Mouse (Mus musculus): ENCODE data around the gene Nlgn1. TPM values are rescaled to one million over a fixed set of nuclear protein-coding genes. Genes with fewer than 3 reads are reported as not detected.

The Nlgn1 gene
- polyA plus RNA-seq, 1 experiment from 2014 or later, result 18.6 TPM

DNA sequence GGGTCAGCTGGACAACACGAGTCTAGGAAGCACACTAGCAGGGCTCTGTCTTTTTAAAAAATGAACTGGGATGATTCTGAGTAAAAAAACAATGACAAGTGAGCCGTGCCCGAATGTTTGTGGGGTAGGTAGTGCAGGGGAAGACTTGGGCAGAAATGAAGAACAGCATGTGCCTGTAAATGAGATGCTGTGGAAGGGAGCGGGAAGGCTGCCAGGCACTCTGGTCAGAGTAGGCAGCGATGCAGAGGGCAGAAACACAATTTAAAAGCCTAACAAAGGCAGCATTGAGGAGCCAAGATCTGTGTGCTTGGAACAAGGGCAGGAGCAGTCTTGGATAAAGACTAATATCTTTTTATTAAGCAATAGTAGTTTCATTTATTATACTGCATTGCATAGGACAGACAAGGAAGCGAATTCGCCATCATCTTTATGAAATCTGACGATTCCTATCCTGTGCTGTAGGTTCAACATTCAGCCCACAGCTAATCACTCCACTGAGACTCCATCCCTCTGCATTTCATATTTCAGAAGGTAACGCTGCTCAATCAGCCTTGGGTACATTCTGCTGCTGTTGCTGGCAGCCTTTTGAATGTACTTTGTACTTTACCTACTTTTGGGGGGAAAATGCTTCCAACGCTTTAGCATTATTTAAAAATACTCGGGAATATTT lies 429.0 kb downstream of the Nlgn1 start:
- H3K4me3 ChIP-seq (replicated peaks), result no peak overlapping the region
- no peak for ATAC-seq
- no peaks in the 10 kb centered on the region for H3K36me3 ChIP-seq
- H3K27me3 ChIP-seq, result peaks cover 14% of the 10 kb centered on the region
- H3K9ac ChIP-seq (replicated peaks), result no peak overlapping the region
- WGBS, result 79% methylated on average over 11 of the region's 11 CpGs
- no peaks in the 10 kb centered on the region for H3K4me1 ChIP-seq (replicated peaks)
- peaks cover 14% of the 10 kb centered on the region for H3K9me3 ChIP-seq
- H3K27ac ChIP-seq, result no peak overlapping the region
- no peak overlapping the region for H3K4me2 ChIP-seq (replicated peaks)

DNA sequence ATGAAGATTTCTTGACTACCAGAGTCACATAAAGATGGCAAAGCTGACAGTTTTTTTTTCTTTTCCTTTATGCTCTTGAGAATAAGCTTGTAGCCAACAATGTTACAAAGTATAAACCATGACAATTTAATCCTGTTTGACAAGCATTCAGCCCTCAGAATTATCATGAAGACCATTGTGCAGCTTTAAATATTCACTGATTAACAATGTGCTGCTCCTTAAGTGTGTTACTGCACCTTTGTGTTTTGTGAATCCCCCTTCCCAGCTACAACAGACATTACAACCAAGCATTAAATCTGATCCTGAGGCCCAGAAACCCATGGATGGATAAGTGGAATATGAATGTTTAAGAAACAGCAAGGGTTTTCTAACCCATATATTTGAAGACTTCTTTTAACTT lies 434.8 kb downstream of the Nlgn1 start:
- peak; percentile 43; the same call in 1 of the 2 replicates for ATAC-seq
- H3K36me3 ChIP-seq, result no peaks in the 10 kb centered on the region
- peaks cover 27% of the 10 kb centered on the region for H3K27me3 ChIP-seq
- H3K9ac ChIP-seq (replicated peaks), result no peak overlapping the region
- no peak overlapping the region for H3K4me3 ChIP-seq (replicated peaks)
- no peak overlapping the region for H3K4me2 ChIP-seq (replicated peaks)
- no peak overlapping the region for H3K27ac ChIP-seq
- peaks cover 3% of the 10 kb centered on the region; the same call in 1 of the 2 replicates for H3K4me1 ChIP-seq (replicated peaks)
- peaks cover 12% of the 10 kb centered on the region for H3K9me3 ChIP-seq

DNA sequence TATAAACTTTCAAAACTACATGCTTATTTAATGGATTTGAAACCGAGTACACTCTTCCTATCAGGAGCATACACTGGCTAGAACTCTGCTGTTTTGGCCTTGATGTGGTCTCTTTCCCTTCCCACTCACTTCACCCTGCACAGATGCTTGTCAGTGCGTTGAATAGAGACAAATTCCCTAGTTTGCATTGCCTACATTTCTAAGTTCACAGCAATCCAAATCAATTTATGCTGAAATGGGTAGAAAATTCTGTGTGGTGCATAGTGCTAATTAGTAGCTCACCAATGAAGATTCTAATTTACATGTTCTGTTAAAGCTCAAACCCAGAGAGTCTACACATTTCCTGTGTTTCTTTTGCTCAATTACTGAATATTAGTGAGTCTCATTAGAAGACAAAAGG lies 447.5 kb downstream of the Nlgn1 start:
- Histone ChIP-seq H3K27me3 (no peaks in the 10 kb centered on the region), H3K4me2 (replicated peaks) (no peak overlapping the region), H3K27ac (no peak overlapping the region), H3K4me1 (replicated peaks) (no peaks in the 10 kb centered on the region), H3K9ac (replicated peaks) (no peak overlapping the region), H3K4me3 (replicated peaks) (no peak overlapping the region), H3K9me3 (no peaks in the 10 kb centered on the region), H3K36me3 (no peaks in the 10 kb centered on the region)
- no peak for ATAC-seq
- 75% methylated on average over 2 of the region's 2 CpGs for WGBS

DNA sequence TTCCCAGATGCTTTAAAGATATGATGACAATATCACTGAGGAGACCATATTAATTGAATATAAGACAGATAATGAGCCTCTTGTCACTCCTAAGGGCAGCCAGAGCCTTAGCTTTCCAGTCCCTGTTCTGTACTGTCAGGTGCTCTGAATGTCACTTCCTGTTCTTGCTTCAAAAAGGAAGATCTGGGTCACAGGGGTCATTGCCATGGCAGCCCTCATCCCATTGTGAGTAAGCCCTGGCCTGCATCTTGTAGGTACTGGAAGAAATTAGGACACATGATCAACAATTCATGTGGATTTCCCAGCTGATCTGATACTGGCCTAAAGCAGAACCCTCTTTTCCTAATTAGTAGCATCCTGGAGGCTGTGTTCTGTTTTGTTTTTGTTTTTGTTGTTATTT lies 463.1 kb downstream of the Nlgn1 start:
- no peak for ATAC-seq
- Histone ChIP-seq H3K27me3 (no peaks in the 10 kb centered on the region), H3K36me3 (no peaks in the 10 kb centered on the region), H3K9me3 (no peaks in the 10 kb centered on the region), H3K9ac (replicated peaks) (no peak overlapping the region), H3K4me2 (replicated peaks) (no peak overlapping the region), H3K4me3 (replicated peaks) (no peak overlapping the region), H3K27ac (no peak overlapping the region), H3K4me1 (replicated peaks) (no peaks in the 10 kb centered on the region)

DNA sequence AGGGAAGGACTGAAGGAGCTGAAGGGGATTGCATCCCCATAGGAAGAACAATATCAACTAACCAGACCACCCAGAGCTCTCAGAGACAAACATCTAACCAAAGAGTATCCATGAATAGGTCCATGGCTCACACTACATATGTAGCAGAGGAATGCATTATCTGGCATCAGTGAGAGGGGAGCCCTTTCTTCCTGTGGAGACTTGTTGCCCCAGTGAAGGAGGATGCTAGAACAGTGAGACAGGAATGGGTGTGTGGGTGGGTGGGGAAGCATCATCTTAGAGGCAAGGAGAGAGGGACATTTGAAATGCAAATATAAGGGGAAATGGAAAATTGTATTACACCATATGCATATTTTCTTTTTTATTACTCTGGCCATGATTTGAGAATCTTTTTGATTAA lies 473.9 kb downstream of the Nlgn1 start:
- no peaks in the 10 kb centered on the region for H3K27me3 ChIP-seq
- no peak for ATAC-seq
- H3K27ac ChIP-seq, result no peak overlapping the region
- H3K4me2 ChIP-seq (replicated peaks), result no peak overlapping the region
- H3K9me3 ChIP-seq, result no peaks in the 10 kb centered on the region
- no peaks in the 10 kb centered on the region for H3K36me3 ChIP-seq
- H3K4me1 ChIP-seq (replicated peaks), result no peaks in the 10 kb centered on the region
- no peak overlapping the region for H3K4me3 ChIP-seq (replicated peaks)
- no peak overlapping the region for H3K9ac ChIP-seq (replicated peaks)

DNA sequence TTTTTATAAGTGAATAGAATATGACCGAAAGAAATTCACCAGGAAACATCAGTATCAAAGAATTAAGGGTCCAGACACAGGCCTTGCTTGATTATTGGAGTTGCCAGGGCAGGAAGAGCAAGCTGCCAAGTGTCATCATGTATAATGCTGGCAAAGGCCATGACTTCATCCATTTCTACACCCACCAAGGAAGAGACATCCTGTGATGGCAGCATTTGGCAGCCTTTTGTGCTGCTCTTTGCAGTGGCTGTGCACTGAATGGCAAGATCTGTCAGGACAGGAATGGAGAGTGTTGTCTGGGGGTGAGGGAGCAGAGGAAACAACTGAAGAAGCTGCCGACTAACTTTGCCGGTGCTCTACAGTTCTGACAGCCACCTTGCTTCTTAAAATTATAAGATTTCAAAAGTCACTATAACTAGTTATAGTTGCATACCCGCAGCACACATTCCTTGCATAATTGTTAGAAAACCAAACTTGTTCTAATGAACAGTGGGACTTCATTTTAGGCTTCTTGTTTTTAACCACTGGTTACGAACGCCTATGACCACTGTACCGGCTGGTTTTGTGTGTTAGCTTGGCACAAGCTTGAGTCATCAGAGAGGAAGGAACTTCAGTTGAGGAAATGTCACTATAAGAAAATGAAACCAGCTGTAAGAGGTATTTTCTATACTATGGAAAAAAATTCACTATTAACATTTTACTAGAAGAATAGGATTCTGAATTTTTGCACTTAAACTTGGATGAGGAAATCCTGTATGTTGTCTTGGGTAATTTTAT lies 487.4 kb downstream of the Nlgn1 start:
- Histone ChIP-seq H3K27me3 (no peaks in the 10 kb centered on the region), H3K36me3 (no peaks in the 10 kb centered on the region), H3K27ac (no peak overlapping the region), H3K4me1 (replicated peaks) (no peaks in the 10 kb centered on the region), H3K4me3 (replicated peaks) (no peak overlapping the region), H3K9ac (replicated peaks) (no peak overlapping the region), H3K4me2 (replicated peaks) (no peak overlapping the region), H3K9me3 (no peaks in the 10 kb centered on the region)
- no peak for ATAC-seq
- 85% methylated on average over 7 of the region's 7 CpGs for WGBS

DNA sequence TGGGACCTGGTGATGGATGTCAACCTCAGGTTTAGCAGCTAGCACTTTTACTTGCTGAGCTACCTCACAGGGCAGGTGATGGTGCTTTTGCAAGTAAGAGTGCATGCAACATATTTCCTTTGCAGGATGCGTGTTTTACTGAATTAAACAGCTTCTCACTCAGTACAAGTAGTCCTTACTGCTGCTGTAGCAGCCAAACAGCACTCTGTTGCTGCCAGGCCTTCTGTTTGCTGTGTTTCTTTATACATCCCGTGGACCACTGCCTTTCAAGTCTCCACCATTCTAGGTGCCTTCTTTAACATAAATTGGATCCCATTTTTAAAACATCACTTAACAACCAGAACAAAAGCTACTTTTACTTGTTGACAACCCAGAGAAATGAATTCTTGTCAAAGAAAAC lies 502.0 kb downstream of the Nlgn1 start:
- no peak for ATAC-seq
- Histone ChIP-seq H3K9me3 (no peaks in the 10 kb centered on the region), H3K4me2 (replicated peaks) (no peak overlapping the region), H3K4me1 (replicated peaks) (no peaks in the 10 kb centered on the region), H3K27me3 (no peaks in the 10 kb centered on the region), H3K4me3 (replicated peaks) (no peak overlapping the region), H3K9ac (replicated peaks) (no peak overlapping the region), H3K27ac (no peak overlapping the region), H3K36me3 (no peaks in the 10 kb centered on the region)
- 82% methylated on average over 2 of the region's 2 CpGs for WGBS

DNA sequence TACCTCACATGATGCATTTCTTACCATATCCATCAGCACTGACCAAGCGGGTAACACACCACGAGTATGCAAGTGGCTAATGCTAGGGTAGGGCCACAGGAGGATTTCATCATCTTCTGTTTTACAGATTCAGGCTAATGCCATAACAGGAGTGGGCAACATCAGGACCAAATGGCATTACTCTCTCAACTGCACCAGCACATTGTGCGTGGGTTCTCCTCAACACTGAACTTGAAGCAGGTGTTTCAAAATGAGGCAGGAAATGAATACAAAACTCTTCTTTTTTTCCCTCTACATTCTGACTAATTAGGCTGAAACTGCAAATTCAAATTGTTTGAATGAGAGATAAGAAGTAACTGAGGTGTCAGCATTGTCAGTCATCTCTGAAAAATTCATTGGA lies 518.9 kb downstream of the Nlgn1 start:
- Histone ChIP-seq H3K9ac (replicated peaks) (no peak overlapping the region), H3K27ac (no peak overlapping the region), H3K9me3 (no peaks in the 10 kb centered on the region), H3K4me2 (replicated peaks) (no peak overlapping the region), H3K4me3 (replicated peaks) (no peak overlapping the region), H3K4me1 (replicated peaks) (no peaks in the 10 kb centered on the region), H3K27me3 (no peaks in the 10 kb centered on the region), H3K36me3 (no peaks in the 10 kb centered on the region)
- no peak for ATAC-seq
- WGBS, result 95% methylated on average over 3 of the region's 3 CpGs

DNA sequence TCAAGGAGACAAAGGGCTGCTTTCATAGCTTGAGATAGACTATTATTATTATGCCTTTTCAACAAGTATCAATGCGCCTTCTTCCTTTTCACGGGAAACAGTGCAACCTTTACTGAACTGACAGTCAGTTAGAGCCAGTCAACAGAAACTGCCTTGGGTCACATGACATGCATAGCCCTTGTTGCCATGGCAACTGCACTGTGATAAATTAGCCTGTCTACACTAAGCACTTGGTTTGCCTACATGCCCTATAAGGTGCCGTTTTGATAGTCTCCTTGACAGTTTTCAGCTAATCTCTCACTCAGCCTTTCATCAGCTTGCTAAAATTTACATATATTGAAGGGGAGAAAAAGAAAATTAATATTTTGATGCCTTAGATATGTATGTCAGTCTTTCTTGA lies 524.7 kb downstream of the Nlgn1 start:
- Histone ChIP-seq H3K27ac (no peak overlapping the region; the same call in 1 of the 2 replicates), H3K36me3 (no peaks in the 10 kb centered on the region), H3K4me3 (replicated peaks) (no peak overlapping the region), H3K4me1 (replicated peaks) (peaks cover 12% of the 10 kb centered on the region), H3K9me3 (no peaks in the 10 kb centered on the region), H3K4me2 (replicated peaks) (no peak overlapping the region), H3K27me3 (no peaks in the 10 kb centered on the region), H3K9ac (replicated peaks) (no peak overlapping the region)
- peak; percentile 98 for ATAC-seq
- WGBS, result 19% methylated on average over 3 of the region's 3 CpGs

DNA sequence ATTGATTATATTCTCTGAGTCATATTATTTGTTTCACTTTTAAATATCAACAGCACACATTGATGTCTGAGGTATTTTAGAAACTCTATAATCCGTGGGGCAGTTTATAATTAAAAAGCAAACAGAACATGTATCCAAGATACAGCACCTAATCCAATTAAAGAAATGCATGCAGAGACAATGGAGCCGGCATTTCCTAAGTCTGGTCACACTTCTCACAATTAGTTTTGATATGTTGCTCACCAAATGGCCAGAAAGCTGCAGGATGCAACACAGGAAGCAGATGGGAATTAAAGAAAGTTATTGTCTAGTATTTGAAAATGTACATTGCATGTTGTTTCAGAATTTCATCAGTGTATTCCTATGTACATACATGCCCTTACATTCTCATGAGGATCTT lies 550.6 kb downstream of the Nlgn1 start:
- no peaks in the 10 kb centered on the region for H3K4me1 ChIP-seq (replicated peaks)
- no peak overlapping the region for H3K27ac ChIP-seq
- 42% methylated on average over 2 of the region's 2 CpGs for WGBS
- H3K36me3 ChIP-seq, result no peaks in the 10 kb centered on the region
- H3K9me3 ChIP-seq, result no peaks in the 10 kb centered on the region
- no peak overlapping the region for H3K4me3 ChIP-seq (replicated peaks)
- no peak overlapping the region for H3K4me2 ChIP-seq (replicated peaks)
- ATAC-seq, result no peak
- no peak overlapping the region for H3K9ac ChIP-seq (replicated peaks)
- no peaks in the 10 kb centered on the region for H3K27me3 ChIP-seq

DNA sequence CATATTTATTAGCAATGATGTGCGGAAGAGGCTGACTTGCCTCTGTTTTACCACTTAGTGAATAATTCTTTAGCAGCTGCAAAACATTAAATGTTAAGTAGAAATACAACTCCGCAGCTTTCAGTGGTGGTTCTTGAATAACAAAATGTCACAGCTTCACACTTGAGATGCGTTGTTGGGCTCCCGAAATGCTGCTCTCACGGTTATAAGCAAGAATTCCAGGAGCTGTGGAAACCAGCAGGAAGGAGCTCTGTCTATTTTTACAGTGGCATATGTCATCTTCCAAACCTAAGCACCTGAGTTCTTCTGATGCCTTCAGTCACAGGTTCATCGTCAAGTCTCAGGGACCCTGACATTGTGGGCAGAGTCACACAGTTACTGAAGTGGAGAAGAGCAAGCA lies 556.8 kb downstream of the Nlgn1 start:
- 79% methylated on average over 6 of the region's 6 CpGs for WGBS
- no peaks in the 10 kb centered on the region for H3K27me3 ChIP-seq
- H3K4me3 ChIP-seq (replicated peaks), result no peak overlapping the region
- H3K4me1 ChIP-seq (replicated peaks), result peaks cover 11% of the 10 kb centered on the region
- no peak overlapping the region for H3K9ac ChIP-seq (replicated peaks)
- no peaks in the 10 kb centered on the region for H3K36me3 ChIP-seq
- no peaks in the 10 kb centered on the region for H3K9me3 ChIP-seq
- H3K27ac ChIP-seq, result no peak overlapping the region
- no peak for ATAC-seq
- H3K4me2 ChIP-seq (replicated peaks), result no peak overlapping the region

DNA sequence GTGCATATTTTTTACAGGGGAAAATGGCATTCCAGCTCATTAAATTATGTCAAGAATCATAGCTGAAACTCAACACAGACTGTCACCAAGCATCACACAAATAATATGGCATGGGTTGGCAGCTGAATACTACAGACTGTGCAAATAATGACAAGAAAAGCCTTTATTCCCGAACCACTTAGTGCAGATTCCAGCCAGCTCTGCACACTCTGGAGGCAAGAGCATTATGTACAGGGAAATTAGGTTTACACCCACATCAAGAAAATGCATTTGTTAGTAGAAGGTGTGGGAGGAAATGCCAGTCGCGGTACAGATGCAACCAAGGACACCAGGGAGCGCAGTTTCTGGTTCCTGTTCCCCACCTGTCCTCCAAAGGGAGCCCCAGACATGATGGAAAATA lies 558.4 kb downstream of the Nlgn1 start:
- Histone ChIP-seq H3K9ac (replicated peaks) (no peak overlapping the region), H3K36me3 (no peaks in the 10 kb centered on the region), H3K4me1 (replicated peaks) (peaks cover 11% of the 10 kb centered on the region), H3K4me3 (replicated peaks) (no peak overlapping the region), H3K27me3 (no peaks in the 10 kb centered on the region), H3K9me3 (no peaks in the 10 kb centered on the region), H3K4me2 (replicated peaks) (no peak overlapping the region), H3K27ac (peak overlapping the region; percentile 30; the same call in 1 of the 2 replicates)
- WGBS, result 59% methylated on average over 4 of the region's 4 CpGs
- peak; percentile 82 for ATAC-seq

DNA sequence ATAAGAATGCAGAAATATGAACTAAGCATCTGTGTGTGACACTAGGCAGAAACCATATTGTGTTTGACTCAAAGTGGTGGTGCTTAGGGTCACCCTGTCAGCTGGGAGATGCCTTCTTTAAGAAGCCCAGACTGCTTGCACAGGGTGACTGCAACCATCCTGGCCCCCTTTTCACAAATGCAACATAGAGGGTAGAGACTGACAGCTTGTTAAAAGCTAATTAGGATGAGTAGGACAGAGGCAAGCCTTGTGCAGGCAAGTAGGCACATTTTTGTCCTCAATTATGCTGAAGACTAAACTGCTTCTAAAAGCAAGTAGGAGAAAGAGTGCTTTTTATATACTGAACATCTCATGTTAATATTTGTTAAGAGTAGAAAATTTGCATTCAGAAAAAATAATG lies 558.8 kb downstream of the Nlgn1 start:
- no peak overlapping the region for H3K4me2 ChIP-seq (replicated peaks)
- H3K36me3 ChIP-seq, result no peaks in the 10 kb centered on the region
- no peak overlapping the region for H3K9ac ChIP-seq (replicated peaks)
- H3K4me1 ChIP-seq (replicated peaks), result peaks cover 11% of the 10 kb centered on the region
- ATAC-seq, result peak; percentile 83
- H3K4me3 ChIP-seq (replicated peaks), result no peak overlapping the region
- H3K27ac ChIP-seq, result no peak overlapping the region; the same call in 1 of the 2 replicates
- H3K9me3 ChIP-seq, result no peaks in the 10 kb centered on the region
- H3K27me3 ChIP-seq, result no peaks in the 10 kb centered on the region
